Mouse (Mus musculus) thymus, adult 2 months (tissue): Measurements from ENCODE around the gene Hist2h2ab.

Source experiments
- CTCF ChIP-seq: fragments of 200-500 bp; IDR thresholded peaks from 2 replicates; pipeline ENCODE4 v1.5.1; 2012; ENCODE audit warnings: mild to moderate bottlenecking, control low read depth, low read length, moderate library complexity, borderline replicate concordance; ENCODE audit not compliant: control insufficient read depth, poor library complexity, insufficient read depth; ENCODE audit errors: extremely low read depth
- POLR2A ChIP-seq: fragments of 200-500 bp; IDR thresholded peaks from 2 replicates; pipeline ENCODE4 v1.6.1; 2012; ENCODE audit warnings: mild to moderate bottlenecking, low read length, control low read depth, moderate library complexity; ENCODE audit not compliant: control insufficient read depth, poor library complexity, insufficient read depth; ENCODE audit errors: extremely low read depth

GRCm38 (mm10) chr3:96255926-96256593 lies 36.4 kb downstream of the Hist2h2ab start:
- no peak for TF ChIP-seq CTCF
- TF ChIP-seq POLR2A: no peak
